Mouse (Mus musculus): Measurements from ENCODE around the gene 1700019D03Rik.
A peak's percentile ranks its signal among the peaks of the same experiment; 100 is the strongest.

1700019D03Rik gene

GRCm38 (mm10) chr1:53020079-53020478 is at the start of gene 1700019D03Rik:
TSS of gene 1700019D03Rik (minus strand) at chr1:53020179.
- no peak for DNase-seq

GRCm38 (mm10) chr1:53063921-53064320 is 43.9 kb upstream of the 1700019D03Rik start:
- no peak for DNase-seq

- peak; percentile 34 for DNase-seq
Observed at GRCm38 (mm10) chr1:53061871-53062608, 42.1 kb upstream of the 1700019D03Rik start.

GRCm38 (mm10) chr1:53061340-53061739 is 41.4 kb upstream of the 1700019D03Rik start, which contains the start of gene Mstn:
TSS of gene Mstn (plus strand) at chr1:53061640.
- no peak for DNase-seq

GRCm38 (mm10) chr1:53060499-53060898 is 40.5 kb upstream of the 1700019D03Rik start:
- DNase-seq: no peak

- no peak for DNase-seq
Observed at GRCm38 (mm10) chr1:53059106-53059505, 39.1 kb upstream of the 1700019D03Rik start.

GRCm38 (mm10) chr1:53053087-53054022 is 33.4 kb upstream of the 1700019D03Rik start:
- DNase-seq: peak; percentile 47

GRCm38 (mm10) chr1:53049763-53050427 is 29.9 kb upstream of the 1700019D03Rik start:
- DNase-seq: no peak

GRCm38 (mm10) chr1:53037443-53037871 is 17.5 kb upstream of the 1700019D03Rik start:
- no peak for DNase-seq

- no peak for DNase-seq
Observed at GRCm38 (mm10) chr1:53032550-53032949, 12.6 kb upstream of the 1700019D03Rik start.

GRCm38 (mm10) chr1:53018746-53019505 is 1.1 kb downstream of the 1700019D03Rik start:
- no peak for DNase-seq

- DNase-seq: no peak
Observed at GRCm38 (mm10) chr1:53015606-53016005, 4.4 kb downstream of the 1700019D03Rik start.

GRCm38 (mm10) chr1:53014716-53015115 is 5.3 kb downstream of the 1700019D03Rik start:
- no peak for DNase-seq

GRCm38 (mm10) chr1:52986692-52987091 is 33.3 kb downstream of the 1700019D03Rik start:
- peak; percentile 22 for DNase-seq

- no peak for DNase-seq
Observed at GRCm38 (mm10) chr1:52973198-52973597, 46.8 kb downstream of the 1700019D03Rik start.

GRCm38 (mm10) chr1:52971881-52972503 is 48.0 kb downstream of the 1700019D03Rik start:
- DNase-seq: no peak

GRCm38 (mm10) chr1:52964581-52964980 is 55.4 kb downstream of the 1700019D03Rik start:
- DNase-seq: no peak

GRCm38 (mm10) chr1:52963097-52963496 is 56.9 kb downstream of the 1700019D03Rik start:
- DNase-seq: no peak

- DNase-seq: no peak
Observed at GRCm38 (mm10) chr1:52960191-52960590, 59.8 kb downstream of the 1700019D03Rik start.

- no peak for DNase-seq
Observed at GRCm38 (mm10) chr1:52956746-52957145, 63.2 kb downstream of the 1700019D03Rik start.

- DNase-seq: peak; percentile 40
Observed at GRCm38 (mm10) chr1:52955102-52955501, 64.9 kb downstream of the 1700019D03Rik start.

- DNase-seq: no peak
Observed at GRCm38 (mm10) chr1:52954456-52954855, 65.5 kb downstream of the 1700019D03Rik start.
